Mouse (Mus musculus): ENCODE measurements around the gene Prepl. TPM values are rescaled to one million over a fixed set of nuclear protein-coding genes. Genes with fewer than 3 reads are reported as not detected.

Gene Prepl
- total RNA-seq (2021) = 10 to 100 TPM; 43.4 to 44.8 TPM
- long read RNA-seq, experiment 1, transcript Prepl-201 (14 exons, 3,255 nt) = major isoform, 14 of 22 reads
- long read RNA-seq, experiment 1, partial matches to known transcripts = 1 of 22 reads
- long read RNA-seq, experiment 1, other reads (novel, unspliced or antisense) = 5 of 22 reads
- long read RNA-seq, experiment 2, transcript Prepl-201 (14 exons, 3,255 nt) = major isoform, 21 of 31 reads
- long read RNA-seq, experiment 2, partial matches to known transcripts = 2 of 31 reads
- long read RNA-seq, experiment 2, other reads (novel, unspliced or antisense) = 5 of 31 reads

GRCm38 (mm10) chr17:85090120-85091099, at the start of gene Prepl, which contains the start of gene Camkmt:
Prepl (minus strand) TSS chr17:85090241.
Camkmt (plus strand) TSS chr17:85090552.
- peak; percentile 74 to 89 for DNase-seq (ENCODE audit: low spot score in 2 of 2)

GRCm38 (mm10) chr17:85138393-85138792, 48.4 kb upstream of the Prepl start:
- no peak for DNase-seq (ENCODE audit: low spot score in 2 of 2)

- peak; percentile 11 to 20 for DNase-seq (ENCODE audit: low spot score in 2 of 2)
These were observed 26.6 kb upstream of the Prepl start for GRCm38 (mm10) chr17:85116643-85117042.

GRCm38 (mm10) chr17:85113441-85113840, 23.4 kb upstream of the Prepl start:
- DNase-seq (ENCODE audit: low spot score in 2 of 2) = no peak

GRCm38 (mm10) chr17:85110640-85111039, 20.6 kb upstream of the Prepl start:
- no peak for DNase-seq (ENCODE audit: low spot score in 2 of 2)

GRCm38 (mm10) chr17:85103310-85103709, 13.3 kb upstream of the Prepl start:
- DNase-seq (ENCODE audit: low spot score in 2 of 2) = no peak

GRCm38 (mm10) chr17:85101751-85102150, 11.7 kb upstream of the Prepl start:
- DNase-seq (ENCODE audit: low spot score in 2 of 2) = no peak

- DNase-seq (ENCODE audit: low spot score in 2 of 2) = no peak
These were observed 10.2 kb upstream of the Prepl start for GRCm38 (mm10) chr17:85100232-85100631.

- no peak for DNase-seq (ENCODE audit: low spot score in 2 of 2)
These were observed 8.8 kb upstream of the Prepl start for GRCm38 (mm10) chr17:85098677-85099323.

- DNase-seq (ENCODE audit: low spot score in 2 of 2) = no peak
These were observed 6.4 kb upstream of the Prepl start for GRCm38 (mm10) chr17:85096396-85096795.

GRCm38 (mm10) chr17:85091762-85092161, 1.7 kb upstream of the Prepl start:
- DNase-seq (ENCODE audit: low spot score in 2 of 2) = no peak

GRCm38 (mm10) chr17:85089621-85090020, 420 bp downstream of the Prepl start:
- DNase-seq (ENCODE audit: low spot score in 2 of 2) = no peak

- DNase-seq (ENCODE audit: low spot score in 2 of 2) = no peak
These were observed 1.0 kb downstream of the Prepl start for GRCm38 (mm10) chr17:85089011-85089410.

- no peak for DNase-seq (ENCODE audit: low spot score in 2 of 2)
These were observed 1.6 kb downstream of the Prepl start for GRCm38 (mm10) chr17:85088401-85088800.

- DNase-seq (ENCODE audit: low spot score in 2 of 2) = no peak
These were observed 2.5 kb downstream of the Prepl start for GRCm38 (mm10) chr17:85087591-85087990.

GRCm38 (mm10) chr17:85086501-85086900, 3.5 kb downstream of the Prepl start:
- DNase-seq (ENCODE audit: low spot score in 2 of 2) = no peak

GRCm38 (mm10) chr17:85085335-85085734, 4.7 kb downstream of the Prepl start:
- no peak for DNase-seq (ENCODE audit: low spot score in 2 of 2)

- DNase-seq (ENCODE audit: low spot score in 2 of 2) = no peak
These were observed 9.3 kb downstream of the Prepl start for GRCm38 (mm10) chr17:85080781-85081180.

GRCm38 (mm10) chr17:85079276-85079675, 10.8 kb downstream of the Prepl start:
- DNase-seq (ENCODE audit: low spot score in 2 of 2) = no peak

- DNase-seq (ENCODE audit: low spot score in 2 of 2) = no peak
These were observed 16.0 kb downstream of the Prepl start for GRCm38 (mm10) chr17:85074083-85074482.

- DNase-seq (ENCODE audit: low spot score in 2 of 2) = no peak
These were observed 16.8 kb downstream of the Prepl start for GRCm38 (mm10) chr17:85073214-85073613.

Measured in adrenal gland, postnatal 4 days (tissue).